Mouse (Mus musculus) right cerebral cortex, postnatal 10 days (tissue): ENCODE results near the gene Il18bp.

ENCODE experiments used
- DNase-seq, 2 experiments: peaks; one replicate each; pipeline ENCODE4 v3.0.0; 2021; ENCODE audit warnings: low spot score in 2 of 2

The Il18bp gene

GRCm38 (mm10) chr7:102000921-102001630 lies 17.4 kb downstream of the Il18bp start:
- DNase-seq: peak; percentile 63 to 67

GRCm38 (mm10) chr7:102000296-102000695 lies 18.2 kb downstream of the Il18bp start:
- DNase-seq: no peak

- peak in 1 of 2 experiments; percentile 24 for DNase-seq
Observed at GRCm38 (mm10) chr7:101999461-102000151, 18.9 kb downstream of the Il18bp start.

- DNase-seq: peak; percentile 85 to 89
Observed at GRCm38 (mm10) chr7:101998194-101998927, 20.1 kb downstream of the Il18bp start.

- no peak for DNase-seq
Observed at GRCm38 (mm10) chr7:101994241-101994640, 24.2 kb downstream of the Il18bp start.

- no peak for DNase-seq
Observed at GRCm38 (mm10) chr7:101985081-101985480, 33.4 kb downstream of the Il18bp start.

- DNase-seq: no peak
Observed at GRCm38 (mm10) chr7:101982735-101983134, 35.8 kb downstream of the Il18bp start.

GRCm38 (mm10) chr7:101974505-101974904 lies 44.0 kb downstream of the Il18bp start:
- DNase-seq: no peak

GRCm38 (mm10) chr7:101973730-101974129 lies 44.8 kb downstream of the Il18bp start:
- no peak for DNase-seq

GRCm38 (mm10) chr7:101971721-101972120 lies 46.8 kb downstream of the Il18bp start:
- no peak for DNase-seq

GRCm38 (mm10) chr7:101970821-101971461 lies 47.5 kb downstream of the Il18bp start:
- peak; percentile 82 to 89 for DNase-seq

- DNase-seq: peak; percentile 94 to 96
Observed at GRCm38 (mm10) chr7:101970429-101970775, 48.1 kb downstream of the Il18bp start.

GRCm38 (mm10) chr7:101969694-101970428 lies 48.6 kb downstream of the Il18bp start:
- peak; percentile 87 to 89 for DNase-seq

- DNase-seq: no peak
Observed at GRCm38 (mm10) chr7:101968751-101969150, 49.7 kb downstream of the Il18bp start.

GRCm38 (mm10) chr7:101967256-101967655 lies 51.2 kb downstream of the Il18bp start:
- peak in 1 of 2 experiments; percentile 39 for DNase-seq

GRCm38 (mm10) chr7:101965606-101966005 lies 52.9 kb downstream of the Il18bp start:
- no peak for DNase-seq
